Mouse (Mus musculus) CD4-positive, CD25-positive, alpha-beta regulatory T cell, adult 9 weeks (primary cell): Measurements from ENCODE around the gene Nans. TPM values are rescaled to one million over a fixed set of nuclear protein-coding genes. Genes with fewer than 3 reads are reported as not detected.

Experiments
- polyA plus RNA-seq: library from polyadenylated mRNA; unstranded; fragments of 100-300 nt; shearing (Covaris generic); gene quantifications from one replicate; pipeline ENCODE4 v1.2.1, GENCODE M21; 2017

Gene Nans
- polyA plus RNA-seq: 91.6 TPM

DNA sequence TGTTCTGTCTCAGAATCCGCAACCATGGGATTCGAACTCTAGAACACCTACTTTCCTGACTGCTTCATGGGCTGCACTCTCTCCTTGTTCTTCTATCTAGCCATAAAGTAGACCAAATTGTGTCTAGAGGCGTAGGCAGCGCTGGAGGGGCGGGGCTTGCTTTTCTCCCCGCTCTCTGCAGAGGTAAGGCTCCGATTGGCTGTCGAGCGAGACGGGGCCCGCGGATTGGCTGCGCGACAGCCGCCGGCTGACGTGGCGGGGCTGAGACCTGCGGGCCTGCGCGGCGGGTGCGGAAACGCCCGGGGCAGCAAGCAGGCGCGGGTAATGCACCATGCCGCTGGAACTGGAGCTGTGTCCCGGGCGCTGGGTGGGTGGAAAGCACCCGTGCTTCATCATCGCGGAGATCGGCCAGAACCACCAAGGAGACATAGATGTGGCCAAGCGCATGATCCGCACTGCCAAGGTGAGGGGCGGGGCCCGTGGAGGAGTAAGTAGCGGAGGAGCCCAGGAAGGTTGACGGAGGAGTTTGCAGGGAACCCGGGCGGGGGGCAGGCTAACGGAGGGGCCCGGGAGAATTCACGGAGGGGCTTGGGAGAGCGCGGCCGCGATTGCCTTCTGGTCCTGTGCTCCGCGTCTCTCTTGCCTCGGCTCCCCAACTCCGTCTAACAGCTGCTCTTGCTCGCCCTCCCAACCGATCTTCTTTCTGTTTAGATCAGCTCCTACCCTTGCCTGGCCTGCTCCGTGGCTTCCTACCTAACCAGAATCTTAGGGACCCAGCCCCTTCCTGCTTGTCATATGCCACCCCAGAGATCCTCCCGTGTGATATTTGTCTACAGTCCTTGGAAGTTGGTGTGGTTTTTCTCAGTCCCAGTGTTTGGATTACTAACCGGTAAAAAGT is at the start of gene Nans:
TSS of gene Nans (plus strand) at position 221 of the 898 bp plus-strand sequence.

DNA sequence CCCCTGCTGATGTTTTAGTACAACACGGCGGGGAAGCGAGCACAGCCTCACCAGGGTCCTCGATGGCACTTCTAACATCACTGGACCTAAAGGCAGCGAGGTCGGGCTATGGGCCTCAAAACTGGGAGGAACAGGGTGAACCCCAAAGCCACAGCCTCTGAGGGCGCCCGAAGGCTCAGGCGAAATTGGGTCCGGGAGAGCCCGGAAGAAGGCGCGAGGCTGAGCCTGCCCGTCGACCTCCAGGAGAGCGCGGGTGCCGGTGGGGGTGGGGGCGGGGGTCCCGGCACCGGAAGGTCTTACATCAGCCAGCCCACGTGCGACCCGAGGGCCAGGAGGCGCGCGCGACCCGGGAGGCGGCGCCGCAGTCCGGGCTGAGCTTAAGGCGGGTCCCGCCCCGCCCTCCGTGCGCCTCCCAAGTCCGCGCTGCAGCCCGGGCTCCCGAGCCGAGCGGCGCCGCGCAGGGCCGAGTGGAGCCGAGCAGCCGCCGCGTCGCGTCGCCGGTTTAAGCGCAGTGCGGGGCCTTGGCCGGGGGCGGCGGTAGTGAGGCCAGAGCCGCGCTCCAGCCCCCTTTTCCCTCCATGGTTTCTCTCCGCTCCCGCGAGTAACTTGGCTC is 38.4 kb upstream of the Nans start, which contains the start of gene Anp32b:
TSS of gene Anp32b (plus strand) at position 384 of the 613 bp plus-strand sequence.

DNA sequence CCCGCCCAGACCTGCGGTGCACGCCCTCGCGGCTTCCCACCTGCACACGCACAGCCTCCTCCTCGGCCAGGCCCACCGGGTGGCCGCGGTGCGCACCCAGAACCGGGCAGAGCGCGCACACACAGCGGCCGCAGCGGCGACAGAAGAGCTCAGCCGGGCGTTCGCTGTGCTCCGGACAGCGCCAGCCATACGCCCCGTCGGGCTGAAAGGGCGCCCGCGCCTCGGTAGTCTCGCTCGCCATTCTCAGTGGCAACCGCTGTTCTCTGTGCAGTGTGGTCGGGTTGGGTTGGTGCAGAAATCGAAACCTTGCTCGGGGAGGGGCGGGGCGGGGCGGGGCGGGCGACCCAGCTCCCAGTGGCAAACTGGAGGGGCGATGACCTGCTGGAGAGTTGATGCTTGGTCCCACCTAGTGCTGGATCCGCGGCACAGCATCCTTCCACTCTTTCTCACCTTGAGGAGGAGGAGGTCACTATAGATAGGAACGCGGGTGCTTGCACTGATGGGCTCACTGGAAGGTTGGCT is 46.9 kb downstream of the Nans start, which contains the start of gene Trim14:
TSS of gene Trim14 (minus strand) at position 302 of the 522 bp plus-strand sequence.

Other genes with a start within 250 kb of the Nans start
- not detected for gene Foxe1, start 145.6 kb upstream of the Nans start, polyA plus RNA-seq
- gene Trmo, start 99.8 kb upstream of the Nans start, polyA plus RNA-seq: 29.2 TPM
- gene Hemgn, start 75.7 kb upstream of the Nans start, polyA plus RNA-seq: 0.20 TPM
- 32.3 TPM for gene Anp32b, start 38.3 kb upstream of the Nans start, polyA plus RNA-seq
- gene Trim14, start 46.9 kb downstream of the Nans start, polyA plus RNA-seq: 35.6 TPM
- gene Coro2a, start 113.0 kb downstream of the Nans start, polyA plus RNA-seq: 102 TPM
- 1.4 TPM for gene Tbc1d2, start 161.0 kb downstream of the Nans start, polyA plus RNA-seq